Mouse (Mus musculus) liver (tissue): Measurements from ENCODE around the gene Syp.

ENCODE experiments used
- DNase-seq: peaks from one replicate; pipeline ENCODE4 v3.0.0-alpha.2; 2020; ENCODE audit warnings: mixed read lengths

Gene Syp

GRCm38 (mm10) chrX:7664791-7665190, 26.5 kb downstream of the Syp start:
- no peak for DNase-seq

GRCm38 (mm10) chrX:7665739-7666502, 27.6 kb downstream of the Syp start:
- DNase-seq = no peak

- DNase-seq = peak; percentile 67
Measured at GRCm38 (mm10) chrX:7670390-7670881, 32.2 kb downstream of the Syp start.

- DNase-seq = peak; percentile 45
Measured at GRCm38 (mm10) chrX:7670921-7671623, 32.8 kb downstream of the Syp start, which contains the start of gene Plp2. Plp2 (minus strand) TSS chrX:7671390.

GRCm38 (mm10) chrX:7672739-7673138, 34.5 kb downstream of the Syp start:
- no peak for DNase-seq

GRCm38 (mm10) chrX:7673578-7674281, 35.5 kb downstream of the Syp start:
- peak; percentile 34 for DNase-seq

GRCm38 (mm10) chrX:7674284-7675000, 36.2 kb downstream of the Syp start:
- DNase-seq = peak; percentile 19

GRCm38 (mm10) chrX:7675001-7675380, 36.7 kb downstream of the Syp start:
- no peak for DNase-seq

- DNase-seq = no peak
Measured at GRCm38 (mm10) chrX:7678986-7679385, 40.7 kb downstream of the Syp start.

- peak; percentile 91 for DNase-seq
Measured at GRCm38 (mm10) chrX:7679405-7680056, 41.3 kb downstream of the Syp start.

- no peak for DNase-seq
Measured at GRCm38 (mm10) chrX:7680057-7680412, 41.8 kb downstream of the Syp start.

GRCm38 (mm10) chrX:7680864-7681263, 42.6 kb downstream of the Syp start, which contains the start of gene Magix:
Magix (minus strand) TSS chrX:7681251.
- DNase-seq = no peak

- DNase-seq = no peak
Measured at GRCm38 (mm10) chrX:7688321-7688720, 50.0 kb downstream of the Syp start.

GRCm38 (mm10) chrX:7690486-7690885, 52.2 kb downstream of the Syp start:
- no peak for DNase-seq

- DNase-seq = no peak
Measured at GRCm38 (mm10) chrX:7692862-7693261, 54.6 kb downstream of the Syp start.

- no peak for DNase-seq
Measured at GRCm38 (mm10) chrX:7696520-7696919, 58.2 kb downstream of the Syp start.

GRCm38 (mm10) chrX:7696954-7697381, 58.7 kb downstream of the Syp start, which contains the start of gene Gpkow:
Gpkow (plus strand) TSS chrX:7697131.
- DNase-seq = peak; percentile 86
